Mouse (Mus musculus): ENCODE measurements around the gene Gm4214. TPM values are rescaled to one million over a fixed set of nuclear protein-coding genes. Genes with fewer than 3 reads are reported as not detected.
"Not testable (repeated sequence)": the region's sequence is repeated elsewhere in the genome, so short reads cannot be mapped to it uniquely, and the experiment has no call there.

Gm4214 gene
- polyA plus RNA-seq (2015; fragmentation: Nextera tagmentation; extraction: Ambion mirVana): not detected in 2 replicates

DNA sequence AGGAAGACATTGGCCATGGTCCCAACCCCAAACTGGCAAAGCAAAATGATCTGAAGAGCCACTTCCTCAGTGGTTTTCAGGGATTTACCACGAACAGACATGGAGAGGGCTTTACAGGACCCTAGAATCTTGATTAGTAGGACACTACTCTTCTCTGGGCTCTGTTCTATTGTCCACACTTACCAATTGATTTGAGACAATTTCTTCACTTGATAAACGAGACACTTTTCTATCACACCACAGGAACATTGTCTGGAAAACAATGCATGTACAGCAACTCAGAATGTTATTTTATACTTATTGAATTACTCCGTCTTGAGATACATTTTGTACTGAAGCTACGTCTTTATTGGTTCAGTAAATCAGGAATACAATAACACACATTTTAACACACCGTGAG, at the start of gene Gm4214:
TSS of gene Gm4214 (minus strand) at position 101 of the 400 bp plus-strand sequence.
- not testable (repeated sequence) for H3K4me3 ChIP-seq (ENCODE audit: low read length); H3K27ac ChIP-seq (ENCODE audit: low read length); ATAC-seq (ENCODE audit: low FRiP score, low TSS enrichment); H3K4me2 ChIP-seq (replicated peaks; ENCODE audit: low read depth, low read length); H3K4me1 ChIP-seq (ENCODE audit: insufficient read depth, low read length); H3K27me3 ChIP-seq (ENCODE audit: insufficient read depth, low read length); H3K36me3 ChIP-seq (ENCODE audit: insufficient read depth, low read length); H3K9me3 ChIP-seq (ENCODE audit: low read length); H3K9ac ChIP-seq (replicated peaks; ENCODE audit: low read length)
- WGBS: no CpG with 5 or more reads among the region's 5 CpGs

DNA sequence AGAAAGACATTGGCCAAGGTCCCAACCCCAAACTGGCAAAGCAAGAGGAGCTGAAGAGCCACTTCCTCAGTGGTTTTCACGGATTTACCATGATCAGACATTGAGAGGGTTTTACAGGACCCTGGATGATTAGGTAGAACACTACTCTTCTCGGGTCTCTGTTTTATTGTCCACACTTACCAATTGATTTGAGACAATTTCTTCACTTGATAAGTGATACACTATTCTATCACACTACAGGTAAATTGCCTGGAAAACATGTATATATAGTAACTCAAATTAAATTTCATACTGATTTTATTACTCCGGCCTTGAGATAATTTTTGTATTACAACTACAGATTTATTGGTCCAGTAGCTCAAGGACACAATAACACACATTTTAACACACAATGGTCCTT, 35.4 kb upstream of the Gm4214 start, which contains the start of gene Gm4216:
TSS of gene Gm4216 (minus strand) at position 101 of the 400 bp plus-strand sequence.
- no CpG with 5 or more reads among the region's 3 CpGs for WGBS

More for the DNA sequence above, 35.4 kb upstream of the Gm4214 start, which contains the start of gene Gm4216:
- not testable (repeated sequence) for H3K9ac ChIP-seq (replicated peaks; ENCODE audit: low read length); H3K36me3 ChIP-seq (ENCODE audit: insufficient read depth, low read length); H3K4me3 ChIP-seq (ENCODE audit: low read length); H3K4me1 ChIP-seq (ENCODE audit: insufficient read depth, low read length); H3K4me2 ChIP-seq (replicated peaks; ENCODE audit: low read depth, low read length); ATAC-seq (ENCODE audit: low FRiP score, low TSS enrichment); H3K27ac ChIP-seq (ENCODE audit: low read length); H3K27me3 ChIP-seq (ENCODE audit: insufficient read depth, low read length); H3K9me3 ChIP-seq (ENCODE audit: low read length)

Other genes with a start within 250 kb of the Gm4214 start
- gene Vmn1r157, start 223.0 kb downstream of the Gm4214 start, polyA plus RNA-seq (2015; fragmentation: Nextera tagmentation; extraction: Ambion mirVana): not detected in 2 replicates
- gene Vmn1r158, start 193.9 kb downstream of the Gm4214 start, polyA plus RNA-seq (2015; fragmentation: Nextera tagmentation; extraction: Ambion mirVana): not detected in 2 replicates
- not detected in 2 replicates for gene Vmn1r159, start 141.1 kb downstream of the Gm4214 start, polyA plus RNA-seq (2015; fragmentation: Nextera tagmentation; extraction: Ambion mirVana)
- gene Vmn1r160, start 113.4 kb downstream of the Gm4214 start, polyA plus RNA-seq (2015; fragmentation: Nextera tagmentation; extraction: Ambion mirVana): not detected in 2 replicates
- not detected in 2 replicates for gene Gm4216, start 35.2 kb upstream of the Gm4214 start, polyA plus RNA-seq (2015; fragmentation: Nextera tagmentation; extraction: Ambion mirVana)
- gene Vmn1r163, start 70.9 kb upstream of the Gm4214 start, polyA plus RNA-seq (2015; fragmentation: Nextera tagmentation; extraction: Ambion mirVana): not detected in 2 replicates
- not detected in 2 replicates for gene Gm8720, start 82.8 kb upstream of the Gm4214 start, polyA plus RNA-seq (2015; fragmentation: Nextera tagmentation; extraction: Ambion mirVana)
- not detected in 2 replicates for gene Gm10662, start 159.8 kb upstream of the Gm4214 start, polyA plus RNA-seq (2015; fragmentation: Nextera tagmentation; extraction: Ambion mirVana)
- not detected in 2 replicates for gene Vmn1r165, start 232.7 kb upstream of the Gm4214 start, polyA plus RNA-seq (2015; fragmentation: Nextera tagmentation; extraction: Ambion mirVana)

All from kidney, embryonic 16.5 days (tissue).